Mouse (Mus musculus) gastrocnemius, adult 2 months (tissue): Measurements from ENCODE around the gene Hat1. TPM values are rescaled to one million over a fixed set of nuclear protein-coding genes. Genes with fewer than 3 reads are reported as not detected.
A peak's percentile ranks its signal among the peaks of the same experiment; 100 is the strongest.
"Not testable (repeated sequence)": the region's sequence is repeated elsewhere in the genome, so short reads cannot be mapped to it uniquely, and the experiment has no call there.

Source experiments
- DNase-seq: peaks from one replicate; pipeline ENCODE4 v3.0.0; 2022
- H3K27ac ChIP-seq: fragments of 200-600 bp; 2 replicates; pipeline ENCODE4 v1.8.1; 2022; ENCODE audit warnings: mild to moderate bottlenecking
- H3K4me3 ChIP-seq: fragments of 200-600 bp; 2 replicates; pipeline ENCODE4 v1.8.1; 2022; ENCODE audit warnings: mild to moderate bottlenecking, moderate library complexity
- CTCF ChIP-seq: fragments of 200-600 bp; IDR thresholded peaks from 2 replicates; pipeline ENCODE4 v1.8.1; 2022; ENCODE audit warnings: antibody characterized with exemption, mild to moderate bottlenecking, moderate library complexity
- intact Hi-C: fragments of 180-260 bp; cut with DNase I; formaldehyde crosslinking; loops from one replicate; pipeline ENCODE4 v1.15.1; 2025
- total RNA-seq, 2 experiments: library from RNA; stranded (reverse); gene quantifications; 2 replicates each; pipeline ENCODE4 v1.2.3; 2021

Hat1 gene
- total RNA-seq, 2 experiments from 2014 or later = 18.0 to 21.3 TPM

- no peak for TF ChIP-seq CTCF
- Histone ChIP-seq H3K27ac (peak overlapping the region; percentile 94), H3K4me3 (no peak overlapping the region)
- intact Hi-C loops = no loop called here
- DNase-seq = no peak
These were observed 30.4 kb upstream of the Hat1 start for GRCm38 (mm10) chr2:71358347-71358746.

- Histone ChIP-seq H3K4me3 (no peak overlapping the region), H3K27ac (0 out of 2 replicates have a peak overlapping the region, but pooled peaks have one; percentile 1)
- intact Hi-C loops = no loop called here
- no peak for TF ChIP-seq CTCF
- no peak for DNase-seq
These were observed 28.6 kb upstream of the Hat1 start for GRCm38 (mm10) chr2:71360192-71360591.

- Histone ChIP-seq H3K4me3 (peak overlapping the region; percentile 79), H3K27ac (peak overlapping the region; percentile 98)
- intact Hi-C loops = no loop called here
- TF ChIP-seq CTCF = no peak
- DNase-seq = no peak
These were observed 22.1 kb upstream of the Hat1 start for GRCm38 (mm10) chr2:71366618-71367124.

- intact Hi-C loops = no loop called here
- peak within 1 kb of the TSS; percentile 98 for H3K27ac ChIP-seq
- DNase-seq = peak; percentile 95
- no peak for TF ChIP-seq CTCF
- H3K4me3 ChIP-seq = peak within 1 kb of the TSS; percentile 79
These were observed 21.5 kb upstream of the Hat1 start, which contains the start of gene Slc25a12 for GRCm38 (mm10) chr2:71367125-71367880. Gene Slc25a12, minus strand, starts transcription at chr2:71367749.

GRCm38 (mm10) chr2:71368086-71368485, 20.7 kb upstream of the Hat1 start:
- Histone ChIP-seq H3K4me3 (peak overlapping the region; percentile 79), H3K27ac (peak overlapping the region; percentile 98)
- no peak for TF ChIP-seq CTCF
- intact Hi-C loops = no loop called here
- DNase-seq = no peak

GRCm38 (mm10) chr2:71371790-71372189, 17.0 kb upstream of the Hat1 start:
- DNase-seq = no peak
- intact Hi-C loops = loop anchor here (5.0 kb wide), 1 partner anchor 34 kb away; no protein-coding TSS in a partner anchor

GRCm38 (mm10) chr2:71372261-71372660, 16.5 kb upstream of the Hat1 start:
- not testable (repeated sequence) for H3K4me3 ChIP-seq, DNase-seq, H3K27ac ChIP-seq
- intact Hi-C loops = loop anchor here (5.0 kb wide), 1 partner anchor 35 kb away; no protein-coding TSS in a partner anchor

More at GRCm38 (mm10) chr2:71371790-71372189, 17.0 kb upstream of the Hat1 start:
- TF ChIP-seq CTCF = no peak
- Histone ChIP-seq H3K4me3 (no peak overlapping the region), H3K27ac (no peak overlapping the region)

- H3K27ac ChIP-seq = peak overlapping the region; percentile 87
- intact Hi-C loops = loop anchor here (5.0 kb wide), 2 partner anchors 37 to 92 kb away; no protein-coding TSS in a partner anchor
- DNase-seq = no peak
- peak overlapping the region; percentile 49 for H3K4me3 ChIP-seq
- no peak for TF ChIP-seq CTCF
These were observed 14.2 kb upstream of the Hat1 start for GRCm38 (mm10) chr2:71374275-71375155.

- Histone ChIP-seq H3K4me3 (no peak overlapping the region), H3K27ac (peak overlapping the region; percentile 87)
- intact Hi-C loops = loop anchor here (5.0 kb wide), 1 partner anchor 94 kb away; no protein-coding TSS in a partner anchor
These were observed 12.3 kb upstream of the Hat1 start for GRCm38 (mm10) chr2:71376433-71376906.

GRCm38 (mm10) chr2:71377426-71377825, 11.3 kb upstream of the Hat1 start:
- Histone ChIP-seq H3K4me3 (no peak overlapping the region), H3K27ac (no peak overlapping the region)
- DNase-seq = no peak
- intact Hi-C loops = loop anchor here (5.0 kb wide), 1 partner anchor 95 kb away; no protein-coding TSS in a partner anchor
- no peak for TF ChIP-seq CTCF

More at GRCm38 (mm10) chr2:71376433-71376906, 12.3 kb upstream of the Hat1 start:
- DNase-seq = no peak
- no peak for TF ChIP-seq CTCF

- intact Hi-C loops = no loop called here
- Histone ChIP-seq H3K27ac (no peak overlapping the region), H3K4me3 (no peak overlapping the region)
- TF ChIP-seq CTCF = no peak
- no peak for DNase-seq
These were observed 6.8 kb upstream of the Hat1 start for GRCm38 (mm10) chr2:71381962-71382361.

- TF ChIP-seq CTCF = no peak
- intact Hi-C loops = no loop called here
- H3K27ac ChIP-seq = no peak overlapping the region
- H3K4me3 ChIP-seq = peak overlapping the region; percentile 2; the same call in 1 of the 2 replicates
- no peak for DNase-seq
These were observed 4.9 kb upstream of the Hat1 start for GRCm38 (mm10) chr2:71383890-71384289.
